Mouse (Mus musculus) E14TG2a.4 (cell line): ENCODE measurements at regions not wholly inside any gene's neighbourhood (a gene's known extent, or its start where the extent isn't known, plus 50 kb on each side); places are given as distances from the start of the nearest gene placed in this dataset.

Experiments used
- CTCF ChIP-seq: conservative IDR thresholded peaks from 2 replicates; pipeline ENCODE4 v1.5.1; 2014; ENCODE audit warnings: low read length
- POU5F1 ChIP-seq: IDR thresholded peaks from 2 replicates; pipeline ENCODE4 v1.6.1; 2014; ENCODE audit warnings: low read length, borderline replicate concordance

GRCm38 (mm10) chr6:94340546-94340945, 56.8 kb upstream of the Magi1 start:
- TF ChIP-seq CTCF (no peak), POU5F1 (no peak)
